Mouse (Mus musculus): ENCODE measurements around the gene Ak5. TPM values are rescaled to one million over a fixed set of nuclear protein-coding genes. Genes with fewer than 3 reads are reported as not detected.

The Ak5 gene
- polyA plus RNA-seq, 1 experiment from 2014 or later, result 2.6 TPM

- Histone ChIP-seq H3K4me1 (no peaks in the 10 kb centered on the region), H3K9ac (no peak overlapping the region)
- 65% methylated on average over 8 of the region's 8 CpGs for WGBS
Observed at GRCm38 (mm10) chr3:152507900-152508299, 160.3 kb downstream of the Ak5 start.

GRCm38 (mm10) chr3:152498968-152499696 lies 169.0 kb downstream of the Ak5 start:
- H3K27ac ChIP-seq, result no peak overlapping the region
- WGBS, result 81% methylated on average over 2 of the region's 2 CpGs
- no peaks in the 10 kb centered on the region for H3K36me3 ChIP-seq
- no peak for ATAC-seq (ENCODE audit: borderline replicate concordance, extremely low read depth, low FRiP score, low TSS enrichment)
- no peak overlapping the region for H3K9ac ChIP-seq
- H3K4me1 ChIP-seq, result peaks cover 15% of the 10 kb centered on the region; the same call in 1 of the 2 replicates
- no peak overlapping the region for H3K4me3 ChIP-seq
- H3K27me3 ChIP-seq, result no peaks in the 10 kb centered on the region
- no peak overlapping the region for H3K4me2 ChIP-seq
- H3K9me3 ChIP-seq, result no peaks in the 10 kb centered on the region

More at GRCm38 (mm10) chr3:152507900-152508299, 160.3 kb downstream of the Ak5 start:
- Histone ChIP-seq H3K4me2 (no peak overlapping the region), H3K36me3 (no peaks in the 10 kb centered on the region), H3K9me3 (no peaks in the 10 kb centered on the region), H3K27me3 (no peaks in the 10 kb centered on the region), H3K27ac (no peak overlapping the region), H3K4me3 (no peak overlapping the region)
- ATAC-seq (ENCODE audit: borderline replicate concordance, extremely low read depth, low FRiP score, low TSS enrichment), result no peak

GRCm38 (mm10) chr3:152497842-152498241 lies 170.3 kb downstream of the Ak5 start:
- 78% methylated on average over 2 of the region's 2 CpGs for WGBS
- H3K36me3 ChIP-seq, result no peaks in the 10 kb centered on the region
- ATAC-seq (ENCODE audit: borderline replicate concordance, extremely low read depth, low FRiP score, low TSS enrichment), result no peak
- no peak overlapping the region for H3K4me2 ChIP-seq
- peaks cover 24% of the 10 kb centered on the region for H3K4me1 ChIP-seq
- H3K9me3 ChIP-seq, result no peaks in the 10 kb centered on the region
- H3K4me3 ChIP-seq, result no peak overlapping the region
- no peak overlapping the region for H3K27ac ChIP-seq
- no peaks in the 10 kb centered on the region for H3K27me3 ChIP-seq
- no peak overlapping the region for H3K9ac ChIP-seq

- Histone ChIP-seq H3K36me3 (no peaks in the 10 kb centered on the region), H3K4me2 (no peak overlapping the region), H3K9ac (no peak overlapping the region), H3K4me1 (peaks cover 31% of the 10 kb centered on the region), H3K9me3 (no peaks in the 10 kb centered on the region), H3K4me3 (no peak overlapping the region), H3K27me3 (no peaks in the 10 kb centered on the region), H3K27ac (no peak overlapping the region)
- WGBS, result 44% methylated on average over 7 of the region's 7 CpGs
- no peak for ATAC-seq (ENCODE audit: borderline replicate concordance, extremely low read depth, low FRiP score, low TSS enrichment)
Observed at GRCm38 (mm10) chr3:152497084-152497483, 171.1 kb downstream of the Ak5 start.

- Histone ChIP-seq H3K27ac (no peak overlapping the region), H3K27me3 (no peaks in the 10 kb centered on the region), H3K9ac (no peak overlapping the region), H3K9me3 (no peaks in the 10 kb centered on the region), H3K36me3 (no peaks in the 10 kb centered on the region), H3K4me3 (no peak overlapping the region), H3K4me1 (peaks cover 31% of the 10 kb centered on the region), H3K4me2 (no peak overlapping the region)
- no peak for ATAC-seq (ENCODE audit: borderline replicate concordance, extremely low read depth, low FRiP score, low TSS enrichment)
- WGBS, result 82% methylated on average over 8 of the region's 8 CpGs
Observed at GRCm38 (mm10) chr3:152495415-152495898, 172.7 kb downstream of the Ak5 start.

GRCm38 (mm10) chr3:152494667-152495360 lies 173.3 kb downstream of the Ak5 start:
- Histone ChIP-seq H3K9ac (no peak overlapping the region), H3K27ac (no peak overlapping the region), H3K9me3 (no peaks in the 10 kb centered on the region), H3K4me2 (no peak overlapping the region), H3K36me3 (no peaks in the 10 kb centered on the region), H3K4me1 (peaks cover 31% of the 10 kb centered on the region), H3K4me3 (no peak overlapping the region), H3K27me3 (no peaks in the 10 kb centered on the region)
- ATAC-seq (ENCODE audit: borderline replicate concordance, extremely low read depth, low FRiP score, low TSS enrichment), result peak; percentile 33; the same call in 1 of the 2 replicates
- WGBS, result 39% methylated on average over 12 of the region's 12 CpGs

- Histone ChIP-seq H3K36me3 (no peaks in the 10 kb centered on the region), H3K4me3 (no peak overlapping the region), H3K9me3 (no peaks in the 10 kb centered on the region), H3K27me3 (no peaks in the 10 kb centered on the region), H3K9ac (no peak overlapping the region), H3K4me1 (peaks cover 31% of the 10 kb centered on the region), H3K4me2 (no peak overlapping the region), H3K27ac (no peak overlapping the region)
- ATAC-seq (ENCODE audit: borderline replicate concordance, extremely low read depth, low FRiP score, low TSS enrichment), result no peak
- WGBS, result 38% methylated on average over 2 of the region's 2 CpGs
Observed at GRCm38 (mm10) chr3:152493813-152494212, 174.3 kb downstream of the Ak5 start.

- WGBS, result 41% methylated on average over 6 of the region's 6 CpGs
- no peaks in the 10 kb centered on the region for H3K9me3 ChIP-seq
- peaks cover 31% of the 10 kb centered on the region for H3K4me1 ChIP-seq
- H3K27ac ChIP-seq, result peak overlapping the region; percentile 50
- no peaks in the 10 kb centered on the region for H3K36me3 ChIP-seq
- no peaks in the 10 kb centered on the region for H3K27me3 ChIP-seq
- no peak overlapping the region for H3K4me2 ChIP-seq
- no peak for ATAC-seq (ENCODE audit: borderline replicate concordance, extremely low read depth, low FRiP score, low TSS enrichment)
- H3K9ac ChIP-seq, result no peak overlapping the region
- H3K4me3 ChIP-seq, result no peak overlapping the region
Observed at GRCm38 (mm10) chr3:152492241-152492640, 175.9 kb downstream of the Ak5 start.

GRCm38 (mm10) chr3:152490423-152490822 lies 177.7 kb downstream of the Ak5 start:
- Histone ChIP-seq H3K36me3 (no peaks in the 10 kb centered on the region), H3K4me1 (peaks cover 28% of the 10 kb centered on the region), H3K9me3 (no peaks in the 10 kb centered on the region), H3K9ac (no peak overlapping the region), H3K27me3 (no peaks in the 10 kb centered on the region), H3K4me3 (no peak overlapping the region), H3K4me2 (no peak overlapping the region), H3K27ac (no peak overlapping the region)
- 85% methylated on average over 5 of the region's 5 CpGs for WGBS
- no peak for ATAC-seq (ENCODE audit: borderline replicate concordance, extremely low read depth, low FRiP score, low TSS enrichment)

GRCm38 (mm10) chr3:152488964-152489363 lies 179.2 kb downstream of the Ak5 start:
- Histone ChIP-seq H3K27ac (no peak overlapping the region), H3K27me3 (no peaks in the 10 kb centered on the region), H3K4me3 (no peak overlapping the region), H3K9ac (no peak overlapping the region), H3K9me3 (no peaks in the 10 kb centered on the region), H3K4me1 (peaks cover 22% of the 10 kb centered on the region), H3K36me3 (no peaks in the 10 kb centered on the region), H3K4me2 (no peak overlapping the region)
- WGBS, result 82% methylated on average over 4 of the region's 4 CpGs
- ATAC-seq (ENCODE audit: borderline replicate concordance, extremely low read depth, low FRiP score, low TSS enrichment), result no peak

GRCm38 (mm10) chr3:152484206-152484605 lies 184.0 kb downstream of the Ak5 start:
- peak overlapping the region; percentile 31; the same call in 1 of the 2 replicates for H3K27ac ChIP-seq
- WGBS, result 20% methylated on average over 6 of the region's 6 CpGs

GRCm38 (mm10) chr3:152483800-152484199 lies 184.4 kb downstream of the Ak5 start:
- Histone ChIP-seq H3K9me3 (no peaks in the 10 kb centered on the region), H3K36me3 (no peaks in the 10 kb centered on the region), H3K4me1 (peaks cover 14% of the 10 kb centered on the region), H3K4me2 (no peak overlapping the region), H3K27me3 (no peaks in the 10 kb centered on the region), H3K9ac (no peak overlapping the region), H3K27ac (peak overlapping the region; percentile 31; the same call in 1 of the 2 replicates), H3K4me3 (no peak overlapping the region)
- no peak for ATAC-seq (ENCODE audit: borderline replicate concordance, extremely low read depth, low FRiP score, low TSS enrichment)
- 11% methylated on average over 7 of the region's 7 CpGs for WGBS

More at GRCm38 (mm10) chr3:152484206-152484605, 184.0 kb downstream of the Ak5 start:
- no peaks in the 10 kb centered on the region for H3K9me3 ChIP-seq
- H3K4me3 ChIP-seq, result no peak overlapping the region
- H3K4me1 ChIP-seq, result peaks cover 13% of the 10 kb centered on the region
- no peaks in the 10 kb centered on the region for H3K36me3 ChIP-seq
- no peaks in the 10 kb centered on the region for H3K27me3 ChIP-seq
- no peak overlapping the region for H3K9ac ChIP-seq
- no peak overlapping the region for H3K4me2 ChIP-seq
- ATAC-seq (ENCODE audit: borderline replicate concordance, extremely low read depth, low FRiP score, low TSS enrichment), result 0 out of 2 replicates have a peak, but pooled peaks have one; percentile 13
